8 mouse cellular contexts compared by ENCODE assay signal in the genomic region with DNA sequence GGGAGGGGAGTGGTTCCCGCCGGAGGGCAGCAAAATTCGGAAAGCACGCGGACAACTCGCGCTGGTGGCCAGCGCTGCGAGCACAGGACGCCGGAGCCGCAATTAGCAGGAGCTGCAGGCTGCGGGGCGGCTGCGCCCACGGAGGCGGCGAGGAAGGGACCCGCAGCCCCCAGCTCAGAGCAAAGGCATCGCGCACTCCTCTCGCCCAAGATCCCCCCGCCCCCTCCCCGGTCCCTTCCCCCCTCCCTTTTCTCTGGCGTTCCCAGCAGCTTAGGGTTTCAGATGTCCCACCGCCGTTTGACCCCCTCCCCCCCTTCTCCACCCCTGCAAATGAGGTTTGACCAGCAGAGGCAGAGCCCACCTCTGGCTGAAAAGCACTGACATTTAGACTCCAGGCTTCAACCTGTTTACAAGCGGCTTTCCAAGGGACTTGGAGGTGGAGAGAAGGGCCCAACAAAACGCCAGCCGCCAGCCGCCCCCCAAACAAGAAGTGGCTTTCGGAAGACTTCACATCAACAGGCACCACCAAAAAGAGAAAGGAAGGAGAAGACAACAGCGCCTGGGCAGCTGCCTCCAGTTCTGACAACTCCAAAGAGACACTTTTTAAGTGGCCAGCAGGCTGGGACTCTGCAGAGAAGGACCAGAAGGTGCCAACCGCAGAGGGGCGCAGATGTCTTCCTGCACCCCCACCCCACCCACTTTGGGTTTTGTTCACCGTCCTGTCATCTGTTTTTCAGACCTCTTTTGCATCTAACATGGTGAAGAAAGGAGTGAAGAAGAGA. TPM values are rescaled to one million over a fixed set of nuclear protein-coding genes. Genes with fewer than 3 reads are reported as not detected.
DNase-seq lines count a peak whose midpoint lies in the region; ATAC-seq and TF ChIP-seq lines count a peak whose summit lies in the region.

No protein-coding gene starts in this region.

- CTCF ChIA-PET in Patski (lab: Charles Lee), result interaction anchor here (1.1 to 1.6 kb wide), 2 partner anchors 12 to 14 kb away, joined by 3 to 4 read pairs; no protein-coding TSS in a partner anchor

- POLR2A ChIA-PET in Patski (lab: Charles Lee), result interaction anchor here (0.7 kb wide), 1 partner anchor 399 kb away, joined by 10 read pairs; no protein-coding TSS in a partner anchor

- peak overlapping the region; percentile 96 for H3K4me2 ChIP-seq in forebrain, postnatal 0 days (ENCODE audit: low read depth)
- H3K4me2 ChIP-seq in midbrain, embryonic 13.5 days (replicated peaks), result peak overlapping the region; percentile 95

- H3K27ac ChIP-seq in forebrain, postnatal 0 days (ENCODE audit: low read depth, low read length), result no peak overlapping the region
- H3K27ac ChIP-seq in midbrain, embryonic 13.5 days, result no peak overlapping the region

- peak overlapping the region; percentile 50 for H3K9ac ChIP-seq in forebrain, postnatal 0 days
- peak overlapping the region; percentile 68 for H3K9ac ChIP-seq in midbrain, embryonic 13.5 days (replicated peaks)

- TF ChIP-seq CTCF in Patski (IDR thresholded peaks at IDR 0.05), result peak; percentile 5
- no peak for TF ChIP-seq CTCF in forebrain, postnatal 0 days (IDR thresholded peaks at IDR 0.05; ENCODE audit: low read depth)

- in situ Hi-C loops in Patski (cut with MboI; ENCODE audit: low pct_unique_long_range_greater_than_20kb), result no loop called here

- no peaks in the 10 kb centered on the region for H3K9me3 ChIP-seq in forebrain, postnatal 0 days (ENCODE audit: low read length)
- no peaks in the 10 kb centered on the region for H3K9me3 ChIP-seq in midbrain, embryonic 13.5 days

- no peaks in the 10 kb centered on the region for H3K27me3 ChIP-seq in Patski
- H3K27me3 ChIP-seq in forebrain, postnatal 0 days (ENCODE audit: insufficient read depth, low read length), result peaks cover 13% of the 10 kb centered on the region; the same call in 1 of the 2 replicates
- peaks cover 41% of the 10 kb centered on the region for H3K27me3 ChIP-seq in midbrain, embryonic 13.5 days

- H3K4me3 ChIP-seq in forebrain, postnatal 0 days (ENCODE audit: low read depth, low read length), result peak overlapping the region; percentile 54
- H3K4me3 ChIP-seq in midbrain, embryonic 13.5 days (replicated peaks), result peak overlapping the region; percentile 55

- H3K4me1 ChIP-seq in forebrain, postnatal 0 days (ENCODE audit: insufficient read depth), result peaks cover 6% of the 10 kb centered on the region; the same call in 1 of the 2 replicates
- H3K4me1 ChIP-seq in midbrain, embryonic 13.5 days (replicated peaks), result peaks cover 33% of the 10 kb centered on the region

- DNase-seq in kidney, adult 18-20 months, result peak; percentile 6
- DNase-seq in kidney, adult 11 months, result no peak
- DNase-seq in Patski (ENCODE audit: low read depth, low spot score), result no peak
- peak; percentile 22 for DNase-seq in forebrain, postnatal 0 days
- DNase-seq in kidney, postnatal 10 days, result peak; percentile 48
- DNase-seq in frontal cortex, postnatal 25 days (ENCODE audit: low spot score in 2 of 2), result no peak
- DNase-seq in spleen, postnatal 36 days (ENCODE audit: low spot score in 2 of 2), result no peak

- WGBS in forebrain, postnatal 0 days, result 2% methylated on average over 30 of the region's 36 CpGs
- under 1% methylated on average over 32 of the region's 36 CpGs for WGBS in midbrain, embryonic 13.5 days

- ATAC-seq in Patski, result peak; percentile 57
- peak; percentile 76 for ATAC-seq in forebrain, postnatal 0 days
- peak; percentile 83 for ATAC-seq in midbrain, embryonic 13.5 days

- no peaks in the 10 kb centered on the region for H3K36me3 ChIP-seq in forebrain, postnatal 0 days (ENCODE audit: insufficient read depth)
- no peaks in the 10 kb centered on the region for H3K36me3 ChIP-seq in midbrain, embryonic 13.5 days

RNA-seq across cellular contexts. Expression of a gene that starts 44.9 kb away (rescaled TPM):
- polyA plus RNA-seq in Patski (2021), result 1.9 TPM
- 1.3 TPM in 2 replicates for total RNA-seq in forebrain, postnatal 0 days (2014; rRNA removed)
- 2.0 and 2.5 TPM in 2 replicates for polyA plus RNA-seq in forebrain, postnatal 0 days (2015; fragmentation: Nextera tagmentation; extraction: Ambion mirVana)
- 0.67 and 0.75 TPM in 2 replicates for polyA plus RNA-seq in midbrain, embryonic 13.5 days (2015; fragmentation: Nextera tagmentation; extraction: Ambion mirVana)

Comparison
In these comparisons a context has a peak if more than half of its experiments do, and no peak if none do; other contexts are left out.
1. DNase-seq: peak in kidney, adult 18-20 months (single experiment), forebrain, postnatal 0 days (single experiment) and kidney, postnatal 10 days (single experiment); none in kidney, adult 11 months (single experiment), Patski (single experiment), frontal cortex, postnatal 25 days (0 of 2) and spleen, postnatal 36 days (0 of 2).
2. Peak in every context shown above with its lines, with median percentiles within 50 percentile points of each other: ATAC-seq.